Mouse (Mus musculus) gastrocnemius, postnatal 4 days (tissue): ENCODE data around the gene Ext2. TPM values are rescaled to one million over a fixed set of nuclear protein-coding genes. Genes with fewer than 3 reads are reported as not detected.

Experiments used
- DNase-seq, 2 experiments: peaks; one replicate each; pipeline ENCODE4 v3.0.0; 2021 to 2022; ENCODE audit warnings: low spot score in 2 of 2, mixed read lengths in 2 of 2
- total RNA-seq, 2 experiments: library from RNA; stranded (reverse); gene quantifications; 2 replicates each; pipeline ENCODE4 v1.2.3; 2021

Ext2 gene
- total RNA-seq, 2 experiments from 2014 or later, result 61.4 to 65.5 TPM

DNA sequence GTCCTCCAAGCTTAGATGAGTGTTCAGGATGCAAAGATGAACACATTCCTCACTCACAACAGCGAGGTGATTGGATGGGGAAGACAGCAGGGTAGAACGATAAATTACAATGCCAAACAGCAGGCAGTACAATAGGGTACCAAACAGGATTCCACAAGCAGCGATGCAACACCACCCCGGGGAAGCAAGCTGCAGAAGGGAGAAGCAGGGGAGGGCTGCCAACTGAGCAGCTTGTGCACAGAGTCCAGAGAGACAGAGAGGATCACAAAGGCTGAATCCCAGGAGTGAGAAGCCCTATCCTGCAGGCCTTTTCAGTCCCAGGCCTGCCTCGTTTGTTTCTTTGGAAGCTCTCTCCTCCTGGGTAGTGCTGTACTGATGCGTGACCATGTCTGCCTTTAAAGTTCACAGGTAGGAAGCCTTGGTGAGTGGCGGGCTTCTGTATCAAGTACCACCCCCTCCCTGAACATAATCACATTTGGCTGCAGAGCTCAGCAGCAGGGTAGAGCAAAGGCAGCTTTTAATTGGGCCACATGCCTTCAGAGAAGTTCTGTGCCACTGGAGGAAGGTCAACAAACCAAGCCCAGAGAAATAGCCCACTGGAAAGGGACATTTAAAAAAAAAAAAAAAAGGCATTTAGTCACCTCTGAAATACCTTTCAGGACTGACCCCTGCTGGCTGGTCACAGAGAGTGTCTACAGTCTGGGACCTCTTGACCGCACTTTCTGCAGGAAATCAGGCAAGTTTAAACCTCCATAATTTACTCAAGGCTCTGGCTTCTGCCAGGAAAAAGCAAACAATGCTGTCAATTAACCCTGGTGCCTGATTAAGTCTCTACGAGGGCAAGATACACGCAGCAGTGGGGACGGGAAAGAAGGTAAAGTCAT, 77.8 kb downstream of the Ext2 start:
- DNase-seq, result no peak

DNA sequence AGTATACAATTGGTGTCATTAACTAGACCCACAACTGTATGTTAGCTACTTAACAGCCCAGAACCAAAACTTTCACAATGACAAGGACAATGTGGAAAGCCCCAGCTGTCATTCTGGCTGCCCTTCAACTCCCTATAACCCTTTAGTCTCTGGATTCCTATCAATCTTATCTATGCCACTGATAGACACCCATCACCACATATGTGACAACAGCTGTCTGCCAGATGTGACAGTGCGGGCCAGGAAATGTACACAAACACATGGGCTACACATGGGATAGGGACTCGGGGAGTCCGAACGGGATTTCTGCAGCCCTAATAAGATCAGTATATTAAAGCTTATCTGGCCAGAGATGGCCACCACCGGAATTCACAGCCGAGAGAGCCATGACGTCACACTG, 80.7 kb downstream of the Ext2 start:
- no peak for DNase-seq

GRCm38 (mm10) chr2:93739044-93739569, 83.3 kb downstream of the Ext2 start:
- no peak for DNase-seq

DNA sequence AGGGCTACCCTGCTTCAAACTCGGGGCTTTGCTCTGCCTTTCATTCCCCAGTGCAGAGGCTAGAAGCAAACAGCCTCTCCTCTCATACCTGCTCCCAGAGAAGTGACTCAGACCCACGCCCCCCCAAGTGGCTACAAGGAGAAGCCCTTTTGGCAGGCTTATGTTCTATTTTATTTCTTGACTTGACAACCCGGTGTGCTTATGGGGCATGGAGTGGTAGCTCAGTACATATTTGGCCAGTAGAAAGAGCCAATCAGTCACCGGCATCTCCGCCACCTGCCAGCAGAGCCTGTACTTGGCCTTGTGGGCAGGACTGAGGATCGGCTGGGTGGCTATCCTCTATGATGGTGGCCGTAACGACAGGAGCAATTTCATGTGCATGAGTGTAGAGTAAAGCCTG, 85.2 kb downstream of the Ext2 start:
- DNase-seq, result no peak

DNA sequence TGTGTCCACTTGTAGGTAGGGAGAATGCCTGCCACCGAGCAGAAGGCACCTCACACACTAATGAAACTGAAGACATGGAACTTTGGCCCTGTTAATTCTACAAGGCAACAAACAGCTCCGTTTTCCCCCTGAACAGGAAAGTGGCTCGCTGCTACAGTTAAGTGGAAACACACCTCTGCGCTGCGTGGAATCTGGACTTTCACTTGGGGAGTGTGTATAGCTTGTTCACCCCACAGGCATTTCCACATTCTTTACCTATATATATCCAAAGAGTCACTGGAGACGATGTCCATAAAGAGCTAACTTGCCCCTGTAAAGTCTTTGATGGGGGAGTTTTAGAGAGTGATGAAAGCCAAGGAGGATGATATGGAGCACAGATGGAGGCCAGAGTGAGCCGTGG, 89.7 kb downstream of the Ext2 start:
- DNase-seq, result no peak

- DNase-seq, result no peak
Observed at GRCm38 (mm10) chr2:93729585-93729984, 92.8 kb downstream of the Ext2 start.

- no peak for DNase-seq
Observed at GRCm38 (mm10) chr2:93723138-93723744, 99.1 kb downstream of the Ext2 start.

GRCm38 (mm10) chr2:93720956-93721355, 101.4 kb downstream of the Ext2 start:
- DNase-seq, result no peak

DNA sequence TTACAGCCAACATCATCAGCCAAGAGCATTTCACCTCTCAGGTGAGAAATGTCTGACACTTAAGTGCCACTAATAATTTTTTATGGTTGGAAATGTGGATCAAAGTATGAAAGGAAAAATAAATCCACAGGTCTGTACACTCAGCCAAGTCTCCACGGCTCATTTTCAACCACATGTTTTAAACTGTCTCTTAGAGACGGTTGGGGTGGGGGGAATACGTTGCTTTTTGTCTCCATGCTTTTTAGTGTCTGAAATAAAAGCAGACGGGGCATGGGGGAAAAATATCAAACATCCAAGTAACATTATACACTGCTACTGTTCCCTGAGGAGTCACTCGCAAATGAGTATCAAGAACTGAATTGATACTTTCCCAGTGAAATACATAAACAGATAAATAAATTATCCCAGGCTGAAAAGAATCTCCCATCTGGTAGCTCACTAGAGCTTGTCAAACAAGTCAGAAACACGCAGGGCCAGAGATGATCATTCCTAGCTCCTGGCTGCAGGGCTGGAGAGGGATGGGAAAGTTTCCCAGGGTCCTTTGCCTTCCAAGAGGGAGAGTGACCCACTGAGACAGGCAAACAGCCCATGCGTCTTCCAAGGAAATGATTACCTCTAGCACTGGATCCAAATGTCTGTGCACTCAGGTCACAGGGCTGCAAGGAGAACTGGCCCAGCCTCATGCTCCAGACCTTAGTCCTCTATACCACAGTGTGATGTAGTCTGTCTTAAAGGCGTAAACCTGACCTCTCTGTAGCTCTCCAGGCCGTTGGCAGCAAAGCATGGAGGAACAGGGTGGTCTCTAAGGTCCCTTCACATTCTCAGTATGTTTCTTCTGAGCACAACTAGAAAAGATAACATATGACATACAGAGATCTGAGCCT, 102.3 kb downstream of the Ext2 start:
- DNase-seq, result no peak

DNA sequence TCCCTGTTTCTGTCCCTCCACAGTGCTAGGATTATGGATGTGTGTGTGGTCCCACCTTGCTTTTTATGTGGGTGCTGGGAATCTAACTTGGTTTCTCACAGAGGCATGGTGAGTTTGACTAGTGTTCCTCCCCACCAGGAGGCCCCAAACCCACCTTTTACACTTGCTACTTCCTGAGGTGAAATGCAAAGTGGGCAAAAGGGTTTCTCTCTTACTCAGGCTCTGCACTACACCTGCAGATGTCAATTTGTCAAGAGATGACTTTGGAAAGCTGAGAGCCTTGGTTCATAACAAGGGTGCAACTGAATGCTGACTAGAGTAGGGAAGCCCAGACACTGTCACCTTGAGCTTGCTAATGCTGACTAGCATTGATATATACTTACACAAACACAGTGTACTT, 109.1 kb downstream of the Ext2 start:
- no peak for DNase-seq

GRCm38 (mm10) chr2:93711460-93711859, 110.9 kb downstream of the Ext2 start:
- DNase-seq, result no peak

DNA sequence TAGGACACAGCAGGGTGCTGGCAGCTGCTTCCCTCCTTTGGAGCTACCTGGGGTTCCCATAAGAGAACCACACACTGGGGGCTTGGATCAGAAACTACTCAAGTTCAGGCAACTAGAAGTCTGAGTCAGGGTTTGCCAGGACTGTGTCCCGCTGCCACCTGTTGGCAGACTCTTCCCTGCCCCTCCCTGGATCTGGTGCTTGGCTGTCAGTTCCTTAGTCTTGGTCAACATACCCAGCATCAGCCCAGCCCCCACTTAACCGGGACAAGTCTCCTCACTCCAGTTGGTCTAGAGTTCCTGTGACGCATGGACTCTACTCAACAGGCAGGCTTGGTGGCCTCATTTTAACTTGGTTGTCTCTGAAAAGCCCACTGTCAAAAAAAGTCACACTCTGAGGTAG, 112.7 kb downstream of the Ext2 start:
- DNase-seq, result no peak

DNA sequence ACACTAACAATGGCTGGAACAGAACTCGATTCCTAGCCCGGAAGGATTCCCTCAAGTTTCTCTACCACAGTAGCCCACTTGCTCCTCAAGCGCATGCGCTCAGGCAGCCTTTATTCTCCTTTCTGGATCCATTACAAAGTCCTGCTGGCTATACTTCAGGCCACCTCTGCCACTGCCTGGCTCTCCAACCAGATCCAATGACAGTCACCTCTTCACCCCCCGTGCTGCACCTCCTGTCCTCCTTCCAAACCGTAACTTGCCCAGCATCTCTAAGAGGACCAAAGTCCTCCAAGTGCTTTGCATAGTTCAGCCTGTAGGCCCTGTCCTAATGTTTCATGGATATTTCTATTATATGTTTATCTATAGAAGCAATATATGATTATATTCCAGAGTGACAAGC, 113.1 kb downstream of the Ext2 start:
- DNase-seq, result no peak

DNA sequence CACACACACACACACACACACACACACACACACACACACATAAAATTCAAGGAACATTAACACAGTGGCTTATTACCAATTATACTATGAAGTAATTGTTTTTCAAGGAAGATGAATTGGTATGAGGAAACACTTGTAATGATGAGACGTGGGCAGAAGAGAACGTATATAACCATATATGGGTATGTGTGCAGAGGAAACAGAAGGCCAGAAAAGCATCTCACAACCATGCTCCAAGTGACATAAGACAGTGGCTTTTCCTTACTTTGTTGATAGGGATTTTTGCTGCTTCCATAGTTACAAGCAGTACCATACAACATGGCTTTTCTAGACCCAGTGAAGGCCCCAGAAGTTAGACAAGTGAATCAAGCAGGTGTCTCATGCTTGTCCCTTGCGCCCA, 115.5 kb downstream of the Ext2 start:
- no peak for DNase-seq

DNA sequence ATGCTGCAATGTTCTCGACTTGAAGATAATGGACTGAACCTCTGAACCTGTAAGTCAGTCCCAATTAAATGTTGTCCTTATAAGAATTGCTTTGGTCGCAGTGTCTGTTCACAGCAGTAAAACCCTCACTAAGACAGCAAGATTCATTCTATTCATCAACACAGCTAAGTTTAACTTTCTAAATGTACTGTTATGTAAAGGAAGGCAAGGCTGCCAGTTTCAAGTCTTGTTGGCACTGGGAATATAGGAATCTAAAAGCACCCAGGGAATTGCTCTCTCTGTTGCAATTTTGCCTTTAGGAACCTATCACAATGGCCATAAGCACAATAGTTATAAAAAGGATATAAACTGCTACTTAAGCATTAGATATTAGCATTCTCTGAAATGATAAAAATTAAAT, 116.0 kb downstream of the Ext2 start:
- no peak for DNase-seq

- no peak for DNase-seq
Observed at GRCm38 (mm10) chr2:93704195-93704594, 118.2 kb downstream of the Ext2 start.

DNA sequence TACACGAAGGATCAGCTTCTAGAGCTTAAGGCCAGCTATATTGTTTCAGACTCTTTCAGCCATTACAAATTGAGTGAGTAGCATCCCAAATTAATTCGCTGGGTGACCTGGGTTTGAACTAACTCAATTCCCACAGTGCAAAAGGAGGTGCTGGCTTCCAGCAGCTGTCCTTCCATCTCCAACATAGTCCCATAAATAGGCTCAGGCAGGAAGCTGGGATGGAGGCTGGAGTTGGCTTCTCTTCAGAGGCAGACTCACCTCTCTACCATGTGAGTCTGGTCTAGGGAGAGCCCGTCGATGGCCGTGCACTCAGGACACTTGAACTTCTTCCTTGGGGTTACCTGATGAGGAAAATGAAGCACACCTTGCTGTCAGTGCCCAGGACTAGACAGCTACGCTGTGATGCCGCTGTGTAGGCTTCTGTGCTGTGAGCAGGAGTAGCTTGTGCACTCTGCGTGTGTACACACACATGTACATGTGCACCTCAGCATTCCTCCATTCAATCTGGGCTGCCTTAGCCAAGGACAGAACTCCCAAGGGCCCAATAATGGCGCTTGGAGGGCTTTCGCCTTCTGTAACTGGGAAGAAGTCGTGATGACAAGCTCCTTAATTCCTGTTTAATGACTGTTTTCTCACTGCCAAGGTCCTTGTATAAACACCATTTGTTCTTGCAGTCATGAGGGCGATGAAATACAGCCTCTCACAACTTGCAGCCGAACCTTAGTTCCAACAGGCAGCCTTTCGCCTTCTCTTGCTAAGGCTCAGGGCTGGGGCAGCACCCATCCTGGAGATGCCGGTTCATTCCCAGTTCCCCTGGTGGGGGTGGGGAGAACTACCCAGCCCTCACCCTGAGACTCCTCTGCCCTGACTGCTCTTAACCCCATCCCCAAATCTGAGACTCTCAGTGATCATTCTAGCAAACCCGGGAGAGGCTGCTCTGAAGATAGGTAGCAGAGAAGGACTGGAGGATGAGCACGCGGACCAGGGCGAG, 119.1 kb downstream of the Ext2 start:
- no peak for DNase-seq

- DNase-seq, result no peak
Observed at GRCm38 (mm10) chr2:93699346-93699745, 123.0 kb downstream of the Ext2 start.

DNA sequence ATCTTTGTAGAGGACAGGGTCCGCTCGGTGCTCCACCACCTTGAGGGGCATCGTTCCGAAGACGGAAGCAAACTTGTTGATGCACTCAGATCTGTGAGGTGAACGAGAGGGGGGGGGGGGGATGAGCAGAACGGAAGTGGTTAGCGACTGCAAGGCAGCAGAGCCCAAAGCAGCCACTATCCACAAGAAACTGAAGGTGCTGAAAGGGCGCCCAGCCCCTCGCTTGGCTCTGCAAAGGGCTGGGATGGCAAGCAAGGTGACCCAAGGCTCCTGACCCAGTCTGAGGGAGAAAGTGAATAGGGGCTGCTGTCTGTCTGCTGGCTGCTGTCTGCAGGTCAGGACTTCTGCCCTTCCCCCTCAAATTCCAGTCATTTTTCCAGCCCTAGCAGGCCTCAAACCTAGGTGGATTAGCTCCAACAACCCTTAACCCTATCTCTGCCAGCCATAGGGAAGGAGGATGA, 126.2 kb downstream of the Ext2 start:
- no peak for DNase-seq

- no peak for DNase-seq
Observed at GRCm38 (mm10) chr2:93693101-93693500, 129.3 kb downstream of the Ext2 start.
